Mouse (Mus musculus) mammary gland, adult 2 months (tissue): ENCODE results near the gene Polr3gl. TPM values are rescaled to one million over a fixed set of nuclear protein-coding genes. Genes with fewer than 3 reads are reported as not detected.

Source experiments
- polyA plus RNA-seq: library from polyadenylated mRNA; depleted of rRNA; stranded (reverse); fragments of >200 nt; gene quantifications from 2 replicates; pipeline ENCODE4 v1.2.3, GENCODE M21; 2012; ENCODE audit warnings: low replicate concordance; rRNA removed

The Polr3gl gene
- 17.5 and 21.4 TPM in 2 replicates for polyA plus RNA-seq

DNA sequence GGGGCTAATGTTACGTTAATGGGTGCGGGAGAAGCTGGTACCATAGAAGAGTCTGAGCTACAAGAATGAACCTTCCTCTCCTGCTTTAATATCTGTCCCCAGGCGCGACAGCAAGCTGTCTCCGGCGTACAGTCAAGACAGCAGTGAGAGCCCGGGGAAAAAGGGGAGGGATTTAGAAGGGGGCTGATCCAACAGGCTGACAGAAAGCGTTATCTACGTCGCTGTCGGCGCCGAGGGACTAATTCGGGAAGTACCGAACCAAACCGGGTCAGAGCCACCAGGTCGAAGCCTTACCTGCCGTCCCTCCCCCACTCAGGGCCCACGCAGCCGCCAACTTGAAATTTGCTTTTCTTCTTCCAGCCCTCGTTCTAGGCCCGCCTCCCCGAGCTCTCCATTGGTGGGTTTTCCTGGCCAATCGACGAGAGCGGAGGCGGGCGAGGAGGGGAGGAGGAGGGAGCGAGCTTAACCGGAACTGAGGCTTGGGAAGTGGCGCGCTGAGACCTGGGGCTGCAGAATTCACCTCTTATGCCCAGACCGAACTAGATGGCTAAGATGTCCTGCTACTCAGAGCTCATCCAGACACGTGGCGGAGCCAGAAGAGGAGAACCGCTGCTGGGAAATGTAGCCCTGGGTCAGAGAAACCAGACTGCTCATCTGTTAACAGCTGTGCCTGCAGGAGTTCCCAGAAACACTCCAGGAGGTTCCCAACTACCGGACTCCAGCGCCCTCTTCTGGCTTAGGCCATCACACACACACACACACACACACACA, at the start of gene Polr3gl:
Polr3gl (minus strand) TSS at position 392 of the 771 bp plus-strand sequence.

DNA sequence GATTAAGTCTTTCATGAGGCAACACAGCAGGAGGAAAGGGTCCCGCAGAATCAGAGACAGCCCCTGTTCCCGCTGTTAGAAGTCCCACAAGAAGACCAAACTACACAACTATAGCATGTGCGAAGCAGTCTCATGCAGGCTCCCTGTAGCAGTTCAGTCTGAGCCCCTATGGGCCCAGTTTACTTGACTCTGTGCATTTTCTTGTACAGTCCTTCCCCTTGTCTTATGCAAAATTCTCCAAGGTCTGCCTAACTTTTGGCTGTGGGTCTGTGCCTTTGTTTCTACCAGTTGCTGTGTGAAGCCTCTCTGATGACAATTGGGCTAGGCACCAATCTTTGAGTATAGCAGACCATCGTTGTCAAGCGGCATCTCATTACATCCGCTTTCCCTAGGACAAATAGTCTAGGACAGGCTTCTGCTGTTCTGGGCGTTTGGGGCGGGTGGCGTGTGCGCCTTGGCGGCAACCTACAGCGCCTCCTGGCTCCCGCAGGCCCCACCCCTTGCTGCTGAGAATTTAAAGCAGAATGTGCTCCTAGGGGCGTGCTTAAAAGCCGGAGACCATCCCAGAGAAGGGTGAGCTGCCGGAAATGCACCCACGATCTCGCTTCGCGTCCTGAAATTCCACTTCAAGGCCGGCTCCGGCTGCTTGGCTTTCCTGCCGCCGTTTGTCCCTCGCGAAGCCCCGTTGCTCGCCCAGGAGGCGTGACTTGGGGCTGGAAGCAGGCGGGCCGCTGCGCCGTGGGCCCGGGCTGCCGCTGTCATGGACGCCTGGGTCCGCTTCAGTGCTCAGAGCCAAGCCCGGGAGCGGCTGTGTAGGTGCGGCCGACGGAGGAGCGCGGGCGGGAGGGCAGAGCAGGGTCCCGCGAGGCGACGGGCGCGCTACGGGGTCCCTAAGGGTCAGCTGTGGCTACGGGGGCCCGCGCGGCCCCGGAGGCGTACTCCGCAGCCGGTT, 41.2 kb upstream of the Polr3gl start, which contains the start of the genes Pex11b and Gm42957:
Pex11b (plus strand) TSS at position 449 of the 952 bp plus-strand sequence.
Gm42957 (plus strand) TSS at position 547 of the 952 bp plus-strand sequence.

DNA sequence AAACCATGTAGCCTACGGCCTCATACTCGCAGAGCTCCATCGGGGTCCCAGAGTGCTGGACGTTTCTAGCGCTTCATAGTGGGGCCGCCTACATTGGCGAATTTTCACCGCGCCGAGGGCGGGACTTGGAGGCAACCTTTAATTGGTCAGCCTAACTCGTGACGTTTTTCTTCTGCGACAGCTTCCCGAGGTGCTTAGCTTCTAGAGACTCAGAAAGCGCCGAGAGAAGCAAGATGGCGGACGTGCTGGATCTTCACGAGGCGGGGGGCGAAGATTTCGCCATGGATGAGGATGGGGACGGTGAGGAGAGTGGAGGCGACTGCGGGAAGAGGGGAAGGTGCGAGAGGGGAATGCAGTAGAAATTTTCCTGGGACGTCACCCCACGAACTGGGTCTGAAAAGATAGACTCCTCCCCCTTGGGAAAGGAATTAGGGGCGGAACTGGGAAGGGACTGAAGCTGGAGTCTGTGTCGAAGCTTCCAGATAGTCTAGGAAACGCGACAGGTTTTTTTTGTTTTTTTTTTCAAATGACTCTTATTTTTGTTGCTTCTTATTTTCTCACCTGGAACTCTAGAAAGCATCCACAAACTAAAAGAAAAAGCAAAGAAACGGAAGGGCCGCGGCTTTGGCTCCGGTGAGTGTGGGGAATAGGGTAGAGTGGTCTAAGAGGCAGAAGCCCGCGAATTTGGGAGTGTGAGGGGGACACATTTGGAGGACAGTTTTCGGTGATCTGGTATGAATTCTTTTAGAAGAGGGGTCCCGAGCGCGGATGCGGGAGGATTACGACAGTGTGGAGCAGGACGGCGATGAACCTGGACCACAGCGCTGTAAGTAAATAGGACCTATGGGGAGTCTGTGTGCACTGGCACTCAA, 36.0 kb upstream of the Polr3gl start, which contains the start of gene Rbm8a:
Rbm8a (plus strand) TSS at position 205 of the 872 bp plus-strand sequence.

GRCm38 (mm10) chr3:96600639-96601250, 6.8 kb upstream of the Polr3gl start, which contains the start of gene Lix1l:
Lix1l (plus strand) TSS chr3:96601149.

GRCm38 (mm10) chr3:96596228-96596707, 2.3 kb upstream of the Polr3gl start, which contains the start of gene Ankrd34a:
Ankrd34a (plus strand) TSS chr3:96596636.

DNA sequence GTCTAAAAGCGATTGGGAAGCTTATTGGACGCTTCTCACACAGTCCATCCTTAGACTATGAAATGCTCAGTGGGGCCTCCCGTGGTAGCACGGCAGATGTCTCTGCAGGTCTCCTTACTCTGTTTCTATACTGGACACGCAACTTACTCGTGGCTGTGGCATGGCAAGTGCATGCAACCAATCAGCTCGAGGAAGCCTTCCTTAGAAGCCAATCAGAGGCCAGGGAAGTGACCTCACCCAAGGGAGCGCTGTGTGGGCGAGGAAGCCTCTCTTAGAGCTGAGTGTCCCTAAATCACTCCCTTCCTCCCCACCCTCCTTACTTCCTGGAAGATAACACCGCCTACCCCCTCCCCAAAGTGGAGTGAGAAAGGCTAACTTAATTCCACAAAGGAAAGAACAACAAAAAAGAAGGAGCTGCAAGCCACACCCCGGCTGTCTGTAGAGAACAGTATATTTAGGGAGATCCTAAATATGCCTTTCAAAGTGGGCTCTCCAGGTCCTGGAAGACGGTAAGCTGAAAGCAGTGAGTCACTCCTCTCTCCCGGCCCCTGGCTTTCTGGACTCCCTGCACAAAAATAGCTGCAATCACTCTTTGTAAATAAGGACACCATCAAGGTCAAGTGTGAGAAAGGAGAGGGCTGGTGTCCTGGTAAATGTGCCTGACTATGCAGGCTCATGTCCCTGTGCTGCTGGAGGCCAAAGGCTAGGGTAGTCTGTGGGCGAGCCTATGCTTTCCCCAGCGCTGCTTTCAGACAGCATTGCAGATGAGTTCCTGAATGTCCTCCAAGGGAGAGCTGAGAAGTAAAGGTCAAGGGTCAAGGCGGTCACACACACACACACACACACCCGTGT, 17.1 kb downstream of the Polr3gl start, which contains the start of gene Gm16253:
Gm16253 (plus strand) TSS at position 295 of the 852 bp plus-strand sequence.

GRCm38 (mm10) chr3:96557694-96558093, 36.3 kb downstream of the Polr3gl start, which contains the start of gene Txnip:
Txnip (plus strand) TSS chr3:96557957.

Other genes starting within 250 kb of the Polr3gl start
- 0.29 and 0.76 TPM in 2 replicates for gene BC107364, start 141.9 kb downstream of the Polr3gl start, polyA plus RNA-seq
- 0.68 and 132 TPM in 2 replicates for gene Hfe2, start 69.0 kb downstream of the Polr3gl start, polyA plus RNA-seq
- gene Txnip, start 36.2 kb downstream of the Polr3gl start, polyA plus RNA-seq, result 685 and 1,326 TPM in 2 replicates
- not detected in 2 replicates for gene Gm16253, start 17.2 kb downstream of the Polr3gl start, polyA plus RNA-seq
- 0.49 and 0.62 TPM in 2 replicates for gene Ankrd34a, start 2.5 kb upstream of the Polr3gl start, polyA plus RNA-seq
- gene Lix1l, start 7.0 kb upstream of the Polr3gl start, polyA plus RNA-seq, result 19.1 and 35.6 TPM in 2 replicates
- 3.5 and 7.0 TPM in 2 replicates for gene Rbm8a, start 35.8 kb upstream of the Polr3gl start, polyA plus RNA-seq
- 28.7 and 53.0 TPM in 2 replicates for gene Pex11b, start 41.2 kb upstream of the Polr3gl start, polyA plus RNA-seq
- 0.10 and 0.43 TPM in 2 replicates for gene Gm42957, start 41.3 kb upstream of the Polr3gl start, polyA plus RNA-seq
- gene Itga10, start 51.4 kb upstream of the Polr3gl start, polyA plus RNA-seq, result 1.2 and 3.6 TPM in 2 replicates
- 1.3 and 2.9 TPM in 2 replicates for gene Ankrd35, start 76.0 kb upstream of the Polr3gl start, polyA plus RNA-seq
- gene Pias3, start 102.2 kb upstream of the Polr3gl start, polyA plus RNA-seq, result 48.5 and 50.7 TPM in 2 replicates
- gene Nudt17, start 114.4 kb upstream of the Polr3gl start, polyA plus RNA-seq, result 12.9 and 18.1 TPM in 2 replicates
- gene Polr3c, start 133.4 kb upstream of the Polr3gl start, polyA plus RNA-seq, result 26.8 and 36.6 TPM in 2 replicates
- 16.1 and 27.1 TPM in 2 replicates for gene Rnf115, start 133.5 kb upstream of the Polr3gl start, polyA plus RNA-seq
- 0.10 and 0.18 TPM in 2 replicates for gene Pdzk1, start 235.1 kb upstream of the Polr3gl start, polyA plus RNA-seq
- gene Cd160, start 235.2 kb upstream of the Polr3gl start, polyA plus RNA-seq, result 1.3 and 1.5 TPM in 2 replicates